9 mouse cellular contexts compared by ENCODE assay signal in the genomic region with DNA sequence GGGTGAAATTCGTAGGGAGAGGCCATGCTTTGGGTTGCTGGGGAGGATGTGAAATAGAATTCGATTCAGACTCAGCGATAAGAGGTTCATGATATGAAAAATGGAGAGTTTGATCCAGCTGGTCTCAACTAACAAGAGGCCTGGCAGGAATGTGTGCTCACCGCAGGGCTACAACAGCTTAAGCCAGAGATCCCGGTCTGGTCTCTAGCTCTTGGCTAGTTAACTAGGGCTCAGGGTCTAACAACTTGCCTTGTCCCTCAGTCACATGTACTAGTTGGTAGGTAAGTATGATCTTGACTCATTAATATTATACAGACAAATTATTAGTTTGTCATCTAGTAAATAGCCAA. TPM values are rescaled to one million over a fixed set of nuclear protein-coding genes. Genes with fewer than 3 reads are reported as not detected.
DNase-seq lines count a peak whose midpoint lies in the region; ATAC-seq lines count a peak whose summit lies in the region.
"Had no signal": no experiment of that assay in that cellular context is flagged by ENCODE, and none has a peak within 500 bp of the region (broad histone marks: within the 10 kb centered on the region; RNA-seq: fewer than 3 reads in every experiment).

No protein-coding gene starts in this region.

- H3K4me3 ChIP-seq in forebrain, embryonic 10.5 days, result no peak overlapping the region
- no peak overlapping the region for H3K4me3 ChIP-seq in forebrain, embryonic 11.5 days (ENCODE audit: low read depth, low read length)
- H3K4me3 ChIP-seq in kidney, embryonic 16.5 days (ENCODE audit: low read length), result no peak overlapping the region
- no peak overlapping the region for H3K4me3 ChIP-seq in embryonic facial prominence, embryonic 10.5 days
- no peak overlapping the region for H3K4me3 ChIP-seq in limb, embryonic 12.5 days (replicated peaks)
- no peak overlapping the region for H3K4me3 ChIP-seq in heart, embryonic 10.5 days
- H3K4me3 ChIP-seq: liver, embryonic 13.5 days had no signal

- peak overlapping the region; percentile 80 for H3K27ac ChIP-seq in forebrain, embryonic 10.5 days
- H3K27ac ChIP-seq in forebrain, embryonic 11.5 days (ENCODE audit: low read depth, low read length), result no peak overlapping the region
- H3K27ac ChIP-seq in kidney, embryonic 16.5 days (ENCODE audit: low read length), result no peak overlapping the region
- H3K27ac ChIP-seq in embryonic facial prominence, embryonic 10.5 days (replicated peaks), result peak overlapping the region; percentile 54
- H3K27ac ChIP-seq in limb, embryonic 12.5 days, result peak overlapping the region; percentile 50; the same call in 1 of the 2 replicates
- no peak overlapping the region for H3K27ac ChIP-seq in heart, embryonic 10.5 days
- H3K27ac ChIP-seq: liver, embryonic 13.5 days had no signal

- H3K9ac ChIP-seq in forebrain, embryonic 11.5 days (ENCODE audit: low read length), result no peak overlapping the region
- H3K9ac ChIP-seq in kidney, embryonic 16.5 days (replicated peaks; ENCODE audit: low read length), result no peak overlapping the region
- H3K9ac ChIP-seq in limb, embryonic 12.5 days (replicated peaks), result no peak overlapping the region
- H3K9ac ChIP-seq: liver, embryonic 13.5 days had no signal

- no peaks in the 10 kb centered on the region for H3K9me3 ChIP-seq in forebrain, embryonic 10.5 days
- no peaks in the 10 kb centered on the region for H3K9me3 ChIP-seq in forebrain, embryonic 11.5 days (ENCODE audit: control insufficient read depth, low read length)
- no peaks in the 10 kb centered on the region for H3K9me3 ChIP-seq in kidney, embryonic 16.5 days (ENCODE audit: low read length)
- no peaks in the 10 kb centered on the region for H3K9me3 ChIP-seq in embryonic facial prominence, embryonic 10.5 days
- no peaks in the 10 kb centered on the region for H3K9me3 ChIP-seq in limb, embryonic 12.5 days
- no peaks in the 10 kb centered on the region for H3K9me3 ChIP-seq in heart, embryonic 10.5 days
- H3K9me3 ChIP-seq: liver, embryonic 13.5 days had no signal

- DNase-seq in forebrain, embryonic 10.5 days (ENCODE audit: extremely low spot score, low spot score), result no peak
- DNase-seq in forebrain, embryonic 11.5 days (ENCODE audit: low spot score), result no peak
- no peak for DNase-seq in kidney, adult 11 months
- DNase-seq in embryonic facial prominence, embryonic 10.5 days (ENCODE audit: low spot score), result no peak
- no peak for DNase-seq in spleen, postnatal 10 days (ENCODE audit: low spot score in 2 of 2)
- DNase-seq in heart, embryonic 10.5 days (ENCODE audit: low spot score), result no peak
- DNase-seq: liver, embryonic 13.5 days had no signal

- 61% methylated on average over 5 of the region's 5 CpGs for WGBS in forebrain, embryonic 10.5 days
- 66% methylated on average over 5 of the region's 5 CpGs for WGBS in forebrain, embryonic 11.5 days
- WGBS in kidney, embryonic 16.5 days, result 50% methylated on average over 5 of the region's 5 CpGs
- WGBS in embryonic facial prominence, embryonic 10.5 days, result 51% methylated on average over 5 of the region's 5 CpGs
- WGBS in limb, embryonic 12.5 days, result 55% methylated on average over 5 of the region's 5 CpGs
- 69% methylated on average over 5 of the region's 5 CpGs for WGBS in heart, embryonic 10.5 days

- peaks cover 9% of the 10 kb centered on the region for H3K36me3 ChIP-seq in forebrain, embryonic 10.5 days (replicated peaks)
- no peaks in the 10 kb centered on the region for H3K36me3 ChIP-seq in forebrain, embryonic 11.5 days (ENCODE audit: control insufficient read depth, insufficient read depth, low read length)
- peaks cover 3% of the 10 kb centered on the region; the same call in 1 of the 2 replicates for H3K36me3 ChIP-seq in kidney, embryonic 16.5 days (ENCODE audit: insufficient read depth, low read length)
- H3K36me3 ChIP-seq in embryonic facial prominence, embryonic 10.5 days (replicated peaks), result peaks cover 8% of the 10 kb centered on the region
- H3K36me3 ChIP-seq in limb, embryonic 12.5 days, result peaks cover 13% of the 10 kb centered on the region
- H3K36me3 ChIP-seq in heart, embryonic 10.5 days, result peaks cover 7% of the 10 kb centered on the region; the same call in 1 of the 2 replicates

- no peak overlapping the region for H3K4me2 ChIP-seq in forebrain, embryonic 11.5 days (ENCODE audit: low read depth, low read length, severe bottlenecking)
- H3K4me2 ChIP-seq in kidney, embryonic 16.5 days (replicated peaks; ENCODE audit: low read depth, low read length), result no peak overlapping the region
- H3K4me2 ChIP-seq in limb, embryonic 12.5 days, result no peak overlapping the region
- H3K4me2 ChIP-seq: liver, embryonic 13.5 days had no signal

- H3K27me3 ChIP-seq in forebrain, embryonic 10.5 days (ENCODE audit: poor library complexity, severe bottlenecking), result peaks cover 47% of the 10 kb centered on the region
- H3K27me3 ChIP-seq in forebrain, embryonic 11.5 days (ENCODE audit: control insufficient read depth, insufficient read depth, low read length), result no peaks in the 10 kb centered on the region
- H3K27me3 ChIP-seq in kidney, embryonic 16.5 days (ENCODE audit: insufficient read depth, low read length), result no peaks in the 10 kb centered on the region; the same call in 1 of the 2 replicates
- H3K27me3 ChIP-seq in embryonic facial prominence, embryonic 10.5 days (replicated peaks; ENCODE audit: low read depth, poor library complexity, severe bottlenecking), result peaks cover 47% of the 10 kb centered on the region
- H3K27me3 ChIP-seq in limb, embryonic 12.5 days, result peaks cover 8% of the 10 kb centered on the region; the same call in 1 of the 2 replicates
- H3K27me3 ChIP-seq in heart, embryonic 10.5 days (ENCODE audit: insufficient read depth, poor library complexity, severe bottlenecking), result 0 out of 2 replicates have a peak, but pooled peaks cover 6% of the 10 kb centered on the region
- H3K27me3 ChIP-seq: liver, embryonic 13.5 days had no signal

- no peak for ATAC-seq in forebrain, embryonic 11.5 days (replicated peaks; ENCODE audit: low FRiP score)
- ATAC-seq in kidney, embryonic 16.5 days (ENCODE audit: low FRiP score, low TSS enrichment), result 0 out of 2 replicates have a peak, but pooled peaks have one; percentile 40
- ATAC-seq in limb, embryonic 12.5 days (ENCODE audit: insufficient number of reproducible peaks, insufficient read depth, low FRiP score, low TSS enrichment, low read depth), result no peak

- H3K4me1 ChIP-seq in forebrain, embryonic 10.5 days, result peaks cover 36% of the 10 kb centered on the region
- no peaks in the 10 kb centered on the region; the same call in 1 of the 2 replicates for H3K4me1 ChIP-seq in forebrain, embryonic 11.5 days (replicated peaks; ENCODE audit: control insufficient read depth, insufficient read depth, low read length)
- H3K4me1 ChIP-seq in kidney, embryonic 16.5 days (ENCODE audit: insufficient read depth, low read length), result peaks cover 5% of the 10 kb centered on the region
- peaks cover 38% of the 10 kb centered on the region for H3K4me1 ChIP-seq in embryonic facial prominence, embryonic 10.5 days
- H3K4me1 ChIP-seq in limb, embryonic 12.5 days (replicated peaks), result peaks cover 22% of the 10 kb centered on the region
- H3K4me1 ChIP-seq in heart, embryonic 10.5 days, result peaks cover 17% of the 10 kb centered on the region
- H3K4me1 ChIP-seq: liver, embryonic 13.5 days had no signal

RNA-seq across cellular contexts. Expression of gene Rpusd4, which starts 15.2 kb away (rescaled TPM):
- 33.3 TPM in 2 replicates for polyA plus RNA-seq in forebrain, embryonic 10.5 days (2016; fragmentation: Nextera tagmentation; extraction: Ambion mirVana)
- polyA plus RNA-seq in forebrain, embryonic 11.5 days (2014; fragmentation: Nextera tagmentation; extraction: Ambion mirVana), result 26.7 and 29.3 TPM in 2 replicates
- 33.5 and 33.7 TPM in 2 replicates for polyA plus RNA-seq in kidney, embryonic 16.5 days (2015; fragmentation: Nextera tagmentation; extraction: Ambion mirVana)
- polyA plus RNA-seq in embryonic facial prominence, embryonic 10.5 days (2016; fragmentation: Nextera tagmentation; extraction: Ambion mirVana), result 35.4 and 35.9 TPM in 2 replicates
- 34.2 and 34.3 TPM in 2 replicates for polyA plus RNA-seq in limb, embryonic 12.5 days (2016; fragmentation: Nextera tagmentation; extraction: Ambion mirVana)
- 23.8 and 26.5 TPM in 2 replicates for polyA plus RNA-seq in heart, embryonic 10.5 days (2016; fragmentation: Nextera tagmentation; extraction: Ambion mirVana)

RNA-seq across cellular contexts. Expression of gene Fam118b, which starts 15.2 kb away (rescaled TPM):
- 64.9 and 70.2 TPM in 2 replicates for polyA plus RNA-seq in forebrain, embryonic 10.5 days (2016; fragmentation: Nextera tagmentation; extraction: Ambion mirVana)
- 68.9 and 75.4 TPM in 2 replicates for polyA plus RNA-seq in forebrain, embryonic 11.5 days (2014; fragmentation: Nextera tagmentation; extraction: Ambion mirVana)
- 36.3 and 39.8 TPM in 2 replicates for polyA plus RNA-seq in kidney, embryonic 16.5 days (2015; fragmentation: Nextera tagmentation; extraction: Ambion mirVana)
- polyA plus RNA-seq in embryonic facial prominence, embryonic 10.5 days (2016; fragmentation: Nextera tagmentation; extraction: Ambion mirVana), result 63.4 and 66.4 TPM in 2 replicates
- 52.7 and 55.6 TPM in 2 replicates for polyA plus RNA-seq in limb, embryonic 12.5 days (2016; fragmentation: Nextera tagmentation; extraction: Ambion mirVana)
- 31.1 and 40.9 TPM in 2 replicates for polyA plus RNA-seq in heart, embryonic 10.5 days (2016; fragmentation: Nextera tagmentation; extraction: Ambion mirVana)

Comparison
In these comparisons a context has a peak if more than half of its experiments do, and no peak if none do; other contexts are left out.
1. H3K27ac ChIP-seq: peak in forebrain, embryonic 10.5 days (single experiment), embryonic facial prominence, embryonic 10.5 days (single experiment) and limb, embryonic 12.5 days (single experiment); none in forebrain, embryonic 11.5 days (single experiment), kidney, embryonic 16.5 days (single experiment) and heart, embryonic 10.5 days (single experiment).